Mouse (Mus musculus) intestine, postnatal 0 days (tissue): Measurements from ENCODE around the gene Tubb1. TPM values are rescaled to one million over a fixed set of nuclear protein-coding genes. Genes with fewer than 3 reads are reported as not detected.

Experiments
- ATAC-seq: fragments of 200-750 bp; cut with Nextera tagmentation; 2 replicates; pipeline ENCODE4 v1.8.0; 2017; ENCODE audit warnings: mild to moderate bottlenecking, moderate TSS enrichment, moderate library complexity
- H3K27ac ChIP-seq: fragments of 300-500 bp; sonication (generic); 2 replicates; pipeline ENCODE4 v1.5.1; 2014; ENCODE audit warnings: mild to moderate bottlenecking, low read depth, low read length, moderate library complexity
- H3K27me3 ChIP-seq: fragments of 300-500 bp; sonication (generic); replicated peaks from 2 replicates; pipeline ENCODE4 v1.6.1; 2014; ENCODE audit warnings: low read length, mixed read lengths; ENCODE audit not compliant: control insufficient read depth, insufficient read depth
- H3K36me3 ChIP-seq: fragments of 300-500 bp; sonication (generic); 2 replicates; pipeline ENCODE4 v1.6.1; 2014; ENCODE audit warnings: mild to moderate bottlenecking, moderate library complexity; ENCODE audit not compliant: control insufficient read depth, insufficient read depth
- H3K4me1 ChIP-seq: fragments of 300-500 bp; sonication (generic); replicated peaks from 2 replicates; pipeline ENCODE4 v1.6.1; 2014; ENCODE audit warnings: antibody characterized with exemption, low read length, mixed read lengths; ENCODE audit not compliant: control insufficient read depth, insufficient read depth
- H3K4me2 ChIP-seq: fragments of 300-500 bp; sonication (generic); replicated peaks from 2 replicates; pipeline ENCODE4 v1.6.1; 2014; ENCODE audit warnings: low read depth, mild to moderate bottlenecking, moderate library complexity
- H3K4me3 ChIP-seq: fragments of 300-500 bp; sonication (generic); 2 replicates; pipeline ENCODE4 v1.5.1; 2014; ENCODE audit warnings: low read depth, low read length
- H3K9ac ChIP-seq: fragments of 300-500 bp; sonication (generic); 2 replicates; pipeline ENCODE4 v1.6.1; 2014; ENCODE audit warnings: mild to moderate bottlenecking, low read depth, low read length
- H3K9me3 ChIP-seq: fragments of 300-500 bp; sonication (generic); 2 replicates; pipeline ENCODE4 v1.6.1; 2016; ENCODE audit warnings: mixed run types; ENCODE audit not compliant: control insufficient read depth
- CTCF ChIP-seq: sonication (generic); IDR thresholded peaks from 2 replicates; pipeline ENCODE4 v1.5.1; 2016; ENCODE audit warnings: low read depth, mild to moderate bottlenecking, control low read depth, antibody characterized with exemption, moderate library complexity
- WGBS: fragments of 180-500 bp; shearing (Covaris S2); extraction: QIAGEN DNeasy Blood & Tissue Kit; methylation state at CpG from one replicate; pipeline ENCODE4 v1.1.7; 2014; 5-methylcytosine and 5-hydroxymethylcytosine counted together
- polyA plus RNA-seq: library from polyadenylated mRNA; unstranded; fragments of >200 nt; fragmentation: Nextera tagmentation; extraction: Ambion mirVana; gene quantifications from 2 replicates; pipeline ENCODE4 v1.2.1, GENCODE M21; 2015

Tubb1 gene
- polyA plus RNA-seq, 1 experiment from 2014 or later: not detected

GRCm38 (mm10) chr2:174448405-174448804 is 2.1 kb upstream of the Tubb1 start:
- no peaks in the 10 kb centered on the region for H3K4me1 ChIP-seq
- no peaks in the 10 kb centered on the region for H3K27me3 ChIP-seq
- no peak for TF ChIP-seq CTCF
- no peak overlapping the region for H3K9ac ChIP-seq
- no peaks in the 10 kb centered on the region for H3K9me3 ChIP-seq
- WGBS: 83% methylated on average over 4 of the region's 4 CpGs
- H3K4me2 ChIP-seq: no peak overlapping the region
- H3K36me3 ChIP-seq: no peaks in the 10 kb centered on the region
- no peak for ATAC-seq
- no peak overlapping the region for H3K4me3 ChIP-seq
- no peak overlapping the region for H3K27ac ChIP-seq

GRCm38 (mm10) chr2:174453681-174454080 is 3.2 kb downstream of the Tubb1 start:
- Histone ChIP-seq H3K27ac (no peak overlapping the region), H3K36me3 (no peaks in the 10 kb centered on the region), H3K4me3 (no peak overlapping the region), H3K9me3 (no peaks in the 10 kb centered on the region), H3K4me2 (no peak overlapping the region), H3K27me3 (no peaks in the 10 kb centered on the region), H3K4me1 (no peaks in the 10 kb centered on the region), H3K9ac (no peak overlapping the region)
- ATAC-seq: no peak; the same call in 1 of the 2 replicates
- WGBS: 57% methylated on average over 7 of the region's 7 CpGs
- peak; percentile 68 for TF ChIP-seq CTCF

GRCm38 (mm10) chr2:174459365-174459764 is 8.9 kb downstream of the Tubb1 start:
- Histone ChIP-seq H3K9ac (no peak overlapping the region), H3K27ac (no peak overlapping the region), H3K4me1 (no peaks in the 10 kb centered on the region), H3K27me3 (no peaks in the 10 kb centered on the region), H3K36me3 (peaks cover 23% of the 10 kb centered on the region), H3K9me3 (no peaks in the 10 kb centered on the region), H3K4me2 (no peak overlapping the region), H3K4me3 (no peak overlapping the region)
- 41% methylated on average over 2 of the region's 2 CpGs for WGBS
- no peak for ATAC-seq
- TF ChIP-seq CTCF: no peak

GRCm38 (mm10) chr2:174463370-174463769 is 12.9 kb downstream of the Tubb1 start:
- H3K4me2 ChIP-seq: peak overlapping the region; percentile 96
- H3K27ac ChIP-seq: peak overlapping the region; percentile 57
- no peaks in the 10 kb centered on the region for H3K9me3 ChIP-seq
- peak overlapping the region; percentile 56 for H3K4me3 ChIP-seq
- no peaks in the 10 kb centered on the region for H3K27me3 ChIP-seq
- WGBS: 34% methylated on average over 10 of the region's 10 CpGs
- no peaks in the 10 kb centered on the region for H3K4me1 ChIP-seq
- ATAC-seq: peak; percentile 20; the same call in 1 of the 2 replicates
- TF ChIP-seq CTCF: no peak
- peak overlapping the region; percentile 58 for H3K9ac ChIP-seq
- peaks cover 53% of the 10 kb centered on the region for H3K36me3 ChIP-seq

GRCm38 (mm10) chr2:174463789-174464523 is 13.5 kb downstream of the Tubb1 start, which contains the start of gene Atp5e:
TSS of gene Atp5e (minus strand) at chr2:174464105.
- Histone ChIP-seq H3K27me3 (no peaks in the 10 kb centered on the region), H3K36me3 (peaks cover 57% of the 10 kb centered on the region), H3K4me2 (peak within 1 kb of the TSS; percentile 96), H3K4me3 (peak within 1 kb of the TSS; percentile 56), H3K4me1 (no peaks in the 10 kb centered on the region), H3K9me3 (no peaks in the 10 kb centered on the region), H3K27ac (peak within 1 kb of the TSS; percentile 57), H3K9ac (peak within 1 kb of the TSS; percentile 58)
- no peak; the same call in 1 of the 2 replicates for TF ChIP-seq CTCF
- 2% methylated on average over 48 of the region's 48 CpGs for WGBS
- ATAC-seq: peak; percentile 99

GRCm38 (mm10) chr2:174470333-174470732 is 19.8 kb downstream of the Tubb1 start:
- Histone ChIP-seq H3K9ac (no peak overlapping the region), H3K9me3 (no peaks in the 10 kb centered on the region), H3K4me1 (peaks cover 17% of the 10 kb centered on the region), H3K36me3 (peaks cover 37% of the 10 kb centered on the region), H3K4me3 (no peak overlapping the region), H3K27me3 (no peaks in the 10 kb centered on the region), H3K27ac (no peak overlapping the region), H3K4me2 (no peak overlapping the region)
- TF ChIP-seq CTCF: no peak
- ATAC-seq: no peak
- 51% methylated on average over 4 of the region's 4 CpGs for whole genome bisulfite sequencing
